In genomic region chr1:161962465-161963377, GRCm38 (mm10) we compare ENCODE assay signal across 9 mouse cellular contexts. TPM values are rescaled to one million over a fixed set of nuclear protein-coding genes. Genes with fewer than 3 reads are reported as not detected.
DNase-seq lines count a peak whose midpoint lies in the region; ATAC-seq and TF ChIP-seq lines count a peak whose summit lies in the region.
"Had no signal": no experiment of that assay in that cellular context is flagged by ENCODE, and none has a peak within 500 bp of the region (broad histone marks: within the 10 kb centered on the region; RNA-seq: fewer than 3 reads in every experiment).

No protein-coding gene starts in this region.

- no peak for TF ChIP-seq POLR2A in cortical plate, adult 2 months (IDR thresholded peaks at IDR 0.05; ENCODE audit: extremely low read depth, insufficient read depth, low read length)

- no peak overlapping the region for H3K9ac ChIP-seq in midbrain, embryonic 11.5 days (ENCODE audit: low read length)

- H3K27me3 ChIP-seq in midbrain, embryonic 11.5 days (ENCODE audit: control insufficient read depth, insufficient read depth, low read length), result no peaks in the 10 kb centered on the region
- H3K27me3 ChIP-seq in midbrain, embryonic 10.5 days (ENCODE audit: low read depth, poor library complexity, severe bottlenecking), result no peaks in the 10 kb centered on the region

- 53% methylated on average over 3 of the region's 3 CpGs for WGBS in midbrain, embryonic 11.5 days
- 56% methylated on average over 3 of the region's 3 CpGs for WGBS in midbrain, embryonic 10.5 days

- ATAC-seq in midbrain, embryonic 11.5 days (ENCODE audit: low FRiP score), result peak; percentile 79
- ATAC-seq in megakaryocyte-erythroid progenitor cell, adult 5-6 weeks (replicated peaks; ENCODE audit: low FRiP score, low TSS enrichment, poor library complexity, severe bottlenecking), result peak; percentile 88

- no peaks in the 10 kb centered on the region for H3K4me1 ChIP-seq in midbrain, embryonic 11.5 days (ENCODE audit: control insufficient read depth, insufficient read depth, low read length)
- H3K4me1 ChIP-seq in midbrain, embryonic 10.5 days, result no peaks in the 10 kb centered on the region
- no peaks in the 10 kb centered on the region for H3K4me1 ChIP-seq in cortical plate, adult 2 months (ENCODE audit: control insufficient read depth, insufficient read depth, low read length)

- no peak for DNase-seq in midbrain, embryonic 11.5 days (ENCODE audit: low spot score, missing footprints)
- no peak for DNase-seq in midbrain, embryonic 10.5 days (ENCODE audit: low spot score)
- peak; percentile 57 for DNase-seq in induced T-regulatory cell, adult 2 months (ENCODE audit: low read depth)
- DNase-seq in layer of hippocampus, postnatal 10 days (ENCODE audit: low spot score in 2 of 2), result no peak
- DNase-seq in adrenal gland, adult 2 months, result no peak
- no peak for DNase-seq in right cerebral cortex, postnatal 25 days

- no peak overlapping the region for H3K4me2 ChIP-seq in midbrain, embryonic 11.5 days

- H3K4me3 ChIP-seq in midbrain, embryonic 11.5 days (ENCODE audit: low read depth, low read length), result no peak overlapping the region
- H3K4me3 ChIP-seq in midbrain, embryonic 10.5 days, result no peak overlapping the region
- H3K4me3 ChIP-seq in cortical plate, adult 2 months (ENCODE audit: insufficient read depth, low read length), result no peak overlapping the region

- TF ChIP-seq CTCF in cortical plate, adult 2 months (IDR thresholded peaks at IDR 0.05; ENCODE audit: extremely low read depth, insufficient read depth, low read length), result peak; percentile 53

- H3K36me3 ChIP-seq in midbrain, embryonic 11.5 days (ENCODE audit: control insufficient read depth, insufficient read depth, low read length), result no peaks in the 10 kb centered on the region
- no peaks in the 10 kb centered on the region for H3K36me3 ChIP-seq in midbrain, embryonic 10.5 days

- H3K27ac ChIP-seq in midbrain, embryonic 11.5 days (ENCODE audit: low read depth, low read length), result no peak overlapping the region
- no peak overlapping the region for H3K27ac ChIP-seq in midbrain, embryonic 10.5 days (replicated peaks)
- H3K27ac ChIP-seq in cortical plate, adult 2 months (ENCODE audit: insufficient read depth, low read length), result no peak overlapping the region

- H3K9me3 ChIP-seq in midbrain, embryonic 11.5 days (ENCODE audit: control insufficient read depth, low read length), result no peaks in the 10 kb centered on the region
- H3K9me3 ChIP-seq in midbrain, embryonic 10.5 days (replicated peaks), result no peaks in the 10 kb centered on the region

RNA-seq across cellular contexts. Expression of gene Pigc, which starts 6.3 kb away (rescaled TPM):
- 33.3 and 35.7 TPM in 2 replicates for polyA plus RNA-seq in midbrain, embryonic 11.5 days (2014; fragmentation: Nextera tagmentation; extraction: Ambion mirVana)
- 24.2 and 29.5 TPM in 2 replicates for polyA plus RNA-seq in midbrain, embryonic 10.5 days (2016; fragmentation: Nextera tagmentation; extraction: Ambion mirVana)
- polyA plus RNA-seq in cortical plate, adult 2 months (2012; rRNA removed), result 16.4 and 19.7 TPM in 2 replicates
- total RNA-seq in megakaryocyte-erythroid progenitor cell, adult 5-6 weeks (2014; fragmentation: Nextera tagmentation), result 4.2 and 9.1 TPM in 2 replicates
- total RNA-seq in megakaryocyte-erythroid progenitor cell, adult 5-6 weeks (2017), result 10.6 and 12.2 TPM in 2 replicates
- total RNA-seq in layer of hippocampus, postnatal 10 days (2021), result 10 to 100 TPM; 15.4 to 18.0 TPM
- 10 to 100 TPM; 14.5 to 16.2 TPM for total RNA-seq in adrenal gland, adult 2 months (2021)
- polyA plus RNA-seq in adrenal gland, adult 2 months (2012; rRNA removed), result 6.5 and 12.6 TPM in 2 replicates

RNA-seq across cellular contexts. Expression of gene 4930558K02Rik, which starts 16.7 kb away (rescaled TPM):
- not detected in 2 replicates for polyA plus RNA-seq in midbrain, embryonic 11.5 days (2014; fragmentation: Nextera tagmentation; extraction: Ambion mirVana)
- 0.14 TPM in 1 of 2 replicates, not detected in the other for polyA plus RNA-seq in midbrain, embryonic 10.5 days (2016; fragmentation: Nextera tagmentation; extraction: Ambion mirVana)
- polyA plus RNA-seq in cortical plate, adult 2 months (2012; rRNA removed), result 0.15 and 0.21 TPM in 2 replicates
- 1.3 TPM in 1 of 2 replicates, not detected in the other for total RNA-seq in megakaryocyte-erythroid progenitor cell, adult 5-6 weeks (2014; fragmentation: Nextera tagmentation)
- not detected in 2 replicates for total RNA-seq in megakaryocyte-erythroid progenitor cell, adult 5-6 weeks (2017)
- total RNA-seq in layer of hippocampus, postnatal 10 days (2021), result under 1 TPM in 1 of 2 experiments, not detected in 1; 0.37 TPM
- total RNA-seq in adrenal gland, adult 2 months (2021), result not detected
- not detected in 2 replicates for polyA plus RNA-seq in adrenal gland, adult 2 months (2012; rRNA removed)
- polyA plus RNA-seq: stomach, embryonic 16.5 days had no signal
